Mouse (Mus musculus) layer of hippocampus, adult 2 months (tissue): ENCODE results near the gene Ifna11. TPM values are rescaled to one million over a fixed set of nuclear protein-coding genes. Genes with fewer than 3 reads are reported as not detected.
"Not testable (repeated sequence)": the region's sequence is repeated elsewhere in the genome, so short reads cannot be mapped to it uniquely, and the experiment has no call there.

Experiments used
- DNase-seq, 2 experiments: peaks; one replicate each; pipeline ENCODE4 v3.0.0; 2022; ENCODE audit warnings: low spot score in 2 of 2
- H3K27ac ChIP-seq: fragments of 200-600 bp; 2 replicates; pipeline ENCODE4 v1.8.1; 2022
- H3K4me3 ChIP-seq: fragments of 200-600 bp; 2 replicates; pipeline ENCODE4 v1.8.1; 2022; ENCODE audit warnings: mild to moderate bottlenecking
- CTCF ChIP-seq: fragments of 200-600 bp; conservative IDR thresholded peaks from 2 replicates; pipeline ENCODE4 v1.8.1; 2022; ENCODE audit warnings: antibody characterized with exemption, mild to moderate bottlenecking, moderate library complexity
- total RNA-seq, 2 experiments: library from RNA; stranded (reverse); gene quantifications; 2 replicates each; pipeline ENCODE4 v1.2.3; 2021

Ifna11 gene
- total RNA-seq, 2 experiments from 2014 or later, result not detected

DNA sequence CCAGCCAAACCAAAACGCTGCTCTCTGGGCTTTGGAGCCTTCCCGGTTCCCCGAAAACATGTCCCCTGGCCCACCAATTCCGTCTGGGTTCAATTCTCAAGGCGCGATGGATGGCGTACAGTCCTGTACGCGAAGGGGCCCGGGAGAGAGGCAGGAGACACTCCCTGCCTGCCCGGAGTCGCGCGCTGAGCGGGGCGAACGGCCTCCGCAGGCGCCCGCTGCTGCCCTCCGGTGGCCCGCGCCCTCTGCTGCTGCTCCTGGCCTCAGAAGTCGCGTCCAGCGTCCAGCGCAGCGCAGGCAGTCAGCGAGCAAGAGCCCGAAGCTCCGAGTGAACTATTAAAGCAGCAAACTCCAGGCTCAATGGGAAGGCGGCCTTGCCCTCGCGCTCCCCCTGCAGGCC lies 14.0 kb upstream of the Ifna11 start:
- TF ChIP-seq CTCF, result peak; percentile 21
- DNase-seq, H3K4me3 ChIP-seq, H3K27ac ChIP-seq: not testable (repeated sequence)

- no peak within 1 kb of the TSS for H3K4me3 ChIP-seq
- no peak within 1 kb of the TSS for H3K27ac ChIP-seq
Measured at GRCm38 (mm10) chr4:88815928-88816327, 3.8 kb upstream of the Ifna11 start, which contains the start of gene Ifna7. TSS of gene Ifna7 (plus strand) at chr4:88816228.

DNA sequence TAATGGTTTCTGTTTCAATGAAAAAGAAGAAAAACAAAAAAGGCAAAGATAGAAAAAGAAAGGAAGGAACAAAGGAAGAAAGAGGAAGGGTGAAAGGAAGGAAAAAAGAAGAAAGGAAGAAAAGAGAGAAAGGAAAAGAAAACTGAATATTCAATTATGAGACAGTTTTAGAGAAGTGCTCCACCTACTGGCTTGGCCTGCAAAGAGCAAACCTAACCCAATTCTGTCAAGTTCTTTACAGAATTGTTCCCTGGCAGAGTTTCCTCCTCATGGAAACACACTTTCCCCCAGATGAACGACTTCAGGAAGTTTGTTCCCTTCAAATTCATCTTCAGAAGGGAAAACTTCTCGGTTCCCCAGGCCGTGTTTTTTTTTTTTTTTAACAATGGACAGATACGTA lies 3.2 kb downstream of the Ifna11 start:
- TF ChIP-seq CTCF, result peak; percentile 82
- peak in 1 of 2 experiments; percentile 21 for DNase-seq
- no peak overlapping the region for H3K4me3 ChIP-seq
- no peak overlapping the region for H3K27ac ChIP-seq

More at GRCm38 (mm10) chr4:88815928-88816327, 3.8 kb upstream of the Ifna11 start, which contains the start of gene Ifna7:
- DNase-seq, result no peak
- TF ChIP-seq CTCF, result no peak

DNA sequence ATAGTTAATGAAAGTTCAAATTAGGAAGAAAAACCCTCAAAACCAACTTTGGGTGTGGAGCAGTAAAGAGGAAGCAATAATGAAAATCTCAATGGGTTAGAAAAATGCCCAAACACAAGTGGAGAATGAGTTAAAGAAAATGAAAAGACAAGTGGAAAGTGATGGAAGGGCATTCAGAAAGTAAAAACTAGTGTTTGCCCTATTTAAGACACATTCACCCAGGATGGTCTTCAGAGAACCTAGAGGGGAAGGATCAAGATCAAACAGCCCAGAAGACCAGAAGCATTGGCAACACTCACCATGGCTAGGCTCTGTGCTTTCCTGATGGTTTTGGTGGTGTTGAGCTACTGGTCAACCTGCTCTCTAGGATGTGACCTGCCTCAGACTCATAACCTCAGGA lies 7.4 kb downstream of the Ifna11 start, which contains the start of gene Ifna6:
Gene Ifna6, plus strand, starts transcription at position 301 of the 400 bp plus-strand sequence.
- not testable (repeated sequence) for H3K27ac ChIP-seq, H3K4me3 ChIP-seq, DNase-seq

- peak in 1 of 2 experiments; percentile 49 for DNase-seq
- Histone ChIP-seq H3K27ac (no peak overlapping the region), H3K4me3 (no peak overlapping the region)
- TF ChIP-seq CTCF, result peak; percentile 86
Measured at GRCm38 (mm10) chr4:88830523-88830922, 10.8 kb downstream of the Ifna11 start.

- not testable (repeated sequence) for H3K4me3 ChIP-seq, DNase-seq, H3K27ac ChIP-seq
Measured at GRCm38 (mm10) chr4:88835225-88835624, 15.5 kb downstream of the Ifna11 start, which contains the start of gene Ifna5. TSS of gene Ifna5 (plus strand) at chr4:88835525.

DNA sequence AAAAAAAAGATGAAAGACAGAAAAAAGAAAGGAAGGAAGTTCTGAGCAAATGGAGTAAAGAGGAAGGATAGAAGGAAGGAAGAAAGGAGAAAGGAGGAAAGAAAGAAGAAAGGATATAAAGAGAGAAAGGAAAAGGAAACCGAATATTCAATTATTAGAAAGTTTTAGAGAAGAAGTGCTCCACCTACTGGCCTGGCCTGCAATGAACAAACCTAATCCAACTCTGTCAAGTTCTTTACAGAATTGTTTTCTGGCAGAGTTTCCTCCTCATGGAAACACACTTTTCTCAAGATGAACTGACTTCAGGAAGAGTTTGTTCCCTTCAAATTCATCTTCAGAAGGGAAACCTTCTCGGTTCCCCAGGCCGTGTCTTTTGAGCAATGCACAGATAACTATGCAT lies 19.1 kb downstream of the Ifna11 start:
- peak in 1 of 2 experiments; percentile 23 for DNase-seq
- peak; percentile 87 for TF ChIP-seq CTCF
- Histone ChIP-seq H3K4me3 (no peak overlapping the region), H3K27ac (no peak overlapping the region)

DNA sequence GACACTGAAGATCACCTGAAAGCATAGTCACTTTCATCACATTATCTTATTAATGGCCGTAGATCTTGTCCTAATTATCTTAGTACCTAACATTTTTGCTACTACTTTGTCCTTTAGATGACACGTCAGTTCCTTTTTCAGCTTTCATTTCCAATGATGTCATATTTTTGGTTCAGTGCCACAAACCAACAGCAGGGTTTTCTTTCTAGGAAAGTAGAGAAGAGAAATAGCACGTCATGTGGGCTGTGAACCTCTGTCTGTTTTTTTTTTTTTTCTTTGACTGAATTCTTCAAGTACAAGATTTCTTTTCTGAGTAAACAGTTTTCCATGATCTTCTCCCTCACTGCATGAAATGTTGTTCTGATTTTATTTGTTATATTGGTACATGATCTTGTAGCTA lies 20.3 kb downstream of the Ifna11 start:
- no peak overlapping the region for H3K27ac ChIP-seq
- no peak for DNase-seq
- TF ChIP-seq CTCF, result no peak
- no peak overlapping the region for H3K4me3 ChIP-seq

DNA sequence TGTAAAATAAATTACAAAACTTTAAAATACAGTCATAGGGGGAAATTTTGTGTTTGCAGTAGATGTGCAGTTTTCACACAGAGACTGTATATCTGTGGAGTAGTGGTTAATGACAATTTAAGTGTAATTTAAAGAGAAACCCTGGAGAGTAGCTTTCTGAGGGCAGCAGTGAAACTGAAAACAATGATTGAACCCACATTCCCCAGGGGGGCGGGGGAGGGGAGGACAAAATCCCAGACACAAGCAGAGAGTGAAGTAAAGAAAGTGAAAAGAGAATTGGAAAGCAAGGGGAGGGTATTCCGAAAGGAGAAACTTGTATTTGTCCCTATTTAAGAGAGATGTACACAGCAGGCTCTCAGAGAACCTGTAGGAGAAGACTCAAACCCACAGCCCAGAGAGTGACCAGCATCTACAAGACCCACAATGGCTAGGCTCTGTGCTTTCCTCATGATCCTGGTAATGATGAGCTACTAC lies 21.7 kb downstream of the Ifna11 start, which contains the start of gene Ifna4:
Gene Ifna4, plus strand, starts transcription at position 424 of the 474 bp plus-strand sequence.
- no peak for TF ChIP-seq CTCF

GRCm38 (mm10) chr4:88845334-88845733 lies 25.6 kb downstream of the Ifna11 start:
- Histone ChIP-seq H3K27ac (no peak overlapping the region), H3K4me3 (no peak overlapping the region)
- no peak for DNase-seq
- peak; percentile 72 for TF ChIP-seq CTCF

More for the DNA sequence above, 21.7 kb downstream of the Ifna11 start, which contains the start of gene Ifna4:
- H3K27ac ChIP-seq, result no peak within 1 kb of the TSS
- DNase-seq, result no peak
- H3K4me3 ChIP-seq, result no peak within 1 kb of the TSS

GRCm38 (mm10) chr4:88849698-88850097 lies 29.9 kb downstream of the Ifna11 start, which contains the start of gene Ifna1:
TSS of gene Ifna1 (plus strand) at chr4:88850087.
- DNase-seq, result no peak
- Histone ChIP-seq H3K4me3 (no peak within 1 kb of the TSS), H3K27ac (no peak within 1 kb of the TSS)
- TF ChIP-seq CTCF, result no peak

DNA sequence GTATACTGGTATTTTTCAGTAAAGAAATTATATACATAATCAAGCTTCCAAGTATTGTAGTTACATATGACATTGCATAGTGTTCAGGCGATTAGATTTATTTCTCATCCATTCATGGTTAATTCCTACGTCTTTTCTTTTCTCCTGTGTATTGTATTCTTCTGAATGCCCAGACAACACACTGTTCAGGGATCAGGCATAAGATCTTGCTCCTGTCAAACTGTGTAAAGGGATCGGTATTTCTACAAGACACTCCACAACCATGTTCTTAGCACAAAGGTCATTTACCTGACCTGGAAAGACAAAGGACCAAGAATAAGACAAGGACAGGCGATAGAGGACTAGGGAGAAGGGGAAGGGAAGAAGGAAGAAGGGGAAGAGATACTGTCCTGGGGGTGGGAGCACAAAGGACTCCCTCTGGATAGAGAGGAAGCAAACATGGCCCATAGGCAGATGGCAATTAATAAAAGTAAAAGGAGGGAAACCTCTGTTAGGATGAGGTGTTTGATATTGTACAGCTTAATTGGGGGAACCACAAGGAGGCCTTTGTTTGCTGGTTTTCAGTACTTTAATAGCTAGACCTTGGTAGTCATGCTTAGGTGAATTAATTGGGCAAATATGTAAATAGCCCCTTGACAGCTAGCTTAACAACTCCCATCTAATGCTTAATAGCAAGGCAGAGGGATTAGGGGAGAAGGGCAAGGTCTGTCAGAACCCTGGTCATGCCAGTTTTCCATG lies 31.4 kb downstream of the Ifna11 start:
- TF ChIP-seq CTCF, result no peak
- no peak overlapping the region for H3K4me3 ChIP-seq

DNA sequence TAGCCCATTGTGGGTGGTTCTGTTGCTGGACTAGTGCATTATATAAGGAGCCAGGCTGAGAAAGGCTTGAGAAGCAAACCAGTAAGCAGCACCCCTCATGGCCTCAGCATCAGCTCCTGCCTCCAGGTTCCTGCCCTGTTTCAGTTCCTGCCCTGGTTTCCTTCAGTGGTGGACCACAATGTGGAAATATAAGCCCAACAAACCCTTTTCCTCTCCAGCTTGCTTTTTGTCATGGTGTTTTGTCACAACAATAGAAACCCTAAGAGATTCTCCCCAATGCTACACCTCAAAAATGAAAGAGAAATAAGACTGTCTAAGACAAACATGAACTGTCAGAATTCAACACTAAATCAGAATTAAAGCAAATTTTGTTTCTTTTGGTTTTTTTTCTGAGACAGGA lies 39.5 kb downstream of the Ifna11 start:
- DNase-seq, result no peak
- no peak for TF ChIP-seq CTCF
- no peak overlapping the region for H3K27ac ChIP-seq
- H3K4me3 ChIP-seq, result no peak overlapping the region

More for the DNA sequence above, 31.4 kb downstream of the Ifna11 start:
- DNase-seq, result no peak
- H3K27ac ChIP-seq, result no peak overlapping the region

- no peak for TF ChIP-seq CTCF
- Histone ChIP-seq H3K4me3 (no peak overlapping the region), H3K27ac (no peak overlapping the region)
- no peak for DNase-seq
Measured at GRCm38 (mm10) chr4:88863309-88863708, 43.5 kb downstream of the Ifna11 start.
